Mouse (Mus musculus): ENCODE data around the gene Bub1.

GRCm38 (mm10) chr2:127775013-127775412 lies 56.7 kb downstream of the Bub1 start:
- TF ChIP-seq POLR2A (IDR thresholded peaks at IDR 0.05; ENCODE audit: borderline replicate concordance, control insufficient read depth, low read depth, low read length): no peak
- no peak for TF ChIP-seq CTCF (IDR thresholded peaks at IDR 0.05; ENCODE audit: control insufficient read depth, insufficient read depth, low read length)
